Mouse (Mus musculus) intestine, postnatal 0 days (tissue): ENCODE measurements around the gene Enpep. TPM values are rescaled to one million over a fixed set of nuclear protein-coding genes. Genes with fewer than 3 reads are reported as not detected.

Experiments
- ATAC-seq: fragments of 200-750 bp; cut with Nextera tagmentation; 2 replicates; pipeline ENCODE4 v1.8.0; 2017; ENCODE audit warnings: mild to moderate bottlenecking, moderate TSS enrichment, moderate library complexity
- H3K27ac ChIP-seq: fragments of 300-500 bp; sonication (generic); 2 replicates; pipeline ENCODE4 v1.5.1; 2014; ENCODE audit warnings: mild to moderate bottlenecking, low read depth, low read length, moderate library complexity
- H3K27me3 ChIP-seq: fragments of 300-500 bp; sonication (generic); replicated peaks from 2 replicates; pipeline ENCODE4 v1.6.1; 2014; ENCODE audit warnings: low read length, mixed read lengths; ENCODE audit not compliant: control insufficient read depth, insufficient read depth
- H3K36me3 ChIP-seq: fragments of 300-500 bp; sonication (generic); 2 replicates; pipeline ENCODE4 v1.6.1; 2014; ENCODE audit warnings: mild to moderate bottlenecking, moderate library complexity; ENCODE audit not compliant: control insufficient read depth, insufficient read depth
- H3K4me1 ChIP-seq: fragments of 300-500 bp; sonication (generic); replicated peaks from 2 replicates; pipeline ENCODE4 v1.6.1; 2014; ENCODE audit warnings: antibody characterized with exemption, low read length, mixed read lengths; ENCODE audit not compliant: control insufficient read depth, insufficient read depth
- H3K4me2 ChIP-seq: fragments of 300-500 bp; sonication (generic); replicated peaks from 2 replicates; pipeline ENCODE4 v1.6.1; 2014; ENCODE audit warnings: low read depth, mild to moderate bottlenecking, moderate library complexity
- H3K4me3 ChIP-seq: fragments of 300-500 bp; sonication (generic); 2 replicates; pipeline ENCODE4 v1.5.1; 2014; ENCODE audit warnings: low read depth, low read length
- H3K9ac ChIP-seq: fragments of 300-500 bp; sonication (generic); 2 replicates; pipeline ENCODE4 v1.6.1; 2014; ENCODE audit warnings: mild to moderate bottlenecking, low read depth, low read length
- H3K9me3 ChIP-seq: fragments of 300-500 bp; sonication (generic); 2 replicates; pipeline ENCODE4 v1.6.1; 2016; ENCODE audit warnings: mixed run types; ENCODE audit not compliant: control insufficient read depth
- CTCF ChIP-seq: sonication (generic); IDR thresholded peaks from 2 replicates; pipeline ENCODE4 v1.5.1; 2016; ENCODE audit warnings: low read depth, mild to moderate bottlenecking, control low read depth, antibody characterized with exemption, moderate library complexity
- WGBS: fragments of 180-500 bp; shearing (Covaris S2); extraction: QIAGEN DNeasy Blood & Tissue Kit; methylation state at CpG from one replicate; pipeline ENCODE4 v1.1.7; 2014; 5-methylcytosine and 5-hydroxymethylcytosine counted together
- polyA plus RNA-seq: library from polyadenylated mRNA; unstranded; fragments of >200 nt; fragmentation: Nextera tagmentation; extraction: Ambion mirVana; gene quantifications from 2 replicates; pipeline ENCODE4 v1.2.1, GENCODE M21; 2015

Enpep gene
- polyA plus RNA-seq, 1 experiment from 2014 or later = 120 TPM

GRCm38 (mm10) chr3:129221380-129222260 lies 110.9 kb downstream of the Enpep start:
- peak overlapping the region; percentile 71 for H3K27ac ChIP-seq
- no peaks in the 10 kb centered on the region for H3K9me3 ChIP-seq
- H3K27me3 ChIP-seq = peaks cover 24% of the 10 kb centered on the region
- no peak for TF ChIP-seq CTCF
- peak overlapping the region; percentile 40 for H3K9ac ChIP-seq
- H3K36me3 ChIP-seq = no peaks in the 10 kb centered on the region
- H3K4me2 ChIP-seq = peak overlapping the region; percentile 94
- 12% methylated on average over 27 of the region's 27 CpGs for WGBS
- H3K4me1 ChIP-seq = no peaks in the 10 kb centered on the region
- peak overlapping the region; percentile 59 for H3K4me3 ChIP-seq
- peak; percentile 21; the same call in 1 of the 2 replicates for ATAC-seq

- Histone ChIP-seq H3K36me3 (no peaks in the 10 kb centered on the region), H3K27ac (peak overlapping the region; percentile 71), H3K4me2 (peak overlapping the region; percentile 94), H3K9ac (peak overlapping the region; percentile 40; the same call in 1 of the 2 replicates), H3K4me3 (peak overlapping the region; percentile 59), H3K9me3 (no peaks in the 10 kb centered on the region), H3K27me3 (peaks cover 17% of the 10 kb centered on the region), H3K4me1 (no peaks in the 10 kb centered on the region)
- WGBS = 16% methylated on average over 24 of the region's 24 CpGs
- ATAC-seq = peak; percentile 65
- no peak for TF ChIP-seq CTCF
Observed at GRCm38 (mm10) chr3:129220681-129221379, 111.7 kb downstream of the Enpep start.

- peaks cover 15% of the 10 kb centered on the region for H3K27me3 ChIP-seq
- H3K36me3 ChIP-seq = no peaks in the 10 kb centered on the region
- 0 out of 2 replicates have a peak overlapping the region, but pooled peaks have one; percentile 22 for H3K9ac ChIP-seq
- peak overlapping the region; percentile 94 for H3K4me2 ChIP-seq
- no peaks in the 10 kb centered on the region for H3K9me3 ChIP-seq
- TF ChIP-seq CTCF = no peak
- WGBS = 20% methylated on average over 7 of the region's 7 CpGs
- peak overlapping the region; percentile 59 for H3K4me3 ChIP-seq
- H3K27ac ChIP-seq = peak overlapping the region; percentile 71
- no peak for ATAC-seq
- H3K4me1 ChIP-seq = no peaks in the 10 kb centered on the region
Observed at GRCm38 (mm10) chr3:129220086-129220670, 112.3 kb downstream of the Enpep start.

Other genes starting within 250 kb of the Enpep start
- 12.3 and 18.3 TPM in 2 replicates for gene Pitx2, start 132.8 kb downstream of the Enpep start, polyA plus RNA-seq
- 34.5 and 36.5 TPM in 2 replicates for gene Elovl6, start 199.6 kb upstream of the Enpep start, polyA plus RNA-seq